Mouse (Mus musculus) layer of hippocampus, adult 9-11 months (tissue): Measurements from ENCODE around the gene Gm20388.

Experiments used
- DNase-seq: peaks from one replicate; pipeline ENCODE4 v3.0.0; 2022

The Gm20388 gene

GRCm38 (mm10) chr8:120940287-120940686, 1029.6 kb downstream of the Gm20388 start:
- no peak for DNase-seq

- DNase-seq = no peak
Observed at GRCm38 (mm10) chr8:120947240-120947639, 1036.6 kb downstream of the Gm20388 start.

GRCm38 (mm10) chr8:120948050-120948595, 1037.5 kb downstream of the Gm20388 start:
- DNase-seq = no peak

- DNase-seq = no peak
Observed at GRCm38 (mm10) chr8:120948620-120949491, 1038.2 kb downstream of the Gm20388 start.

GRCm38 (mm10) chr8:120950674-120951218, 1040.1 kb downstream of the Gm20388 start:
- no peak for DNase-seq

- no peak for DNase-seq
Observed at GRCm38 (mm10) chr8:120959470-120959891, 1048.8 kb downstream of the Gm20388 start.

- no peak for DNase-seq
Observed at GRCm38 (mm10) chr8:120962606-120963380, 1052.2 kb downstream of the Gm20388 start.

GRCm38 (mm10) chr8:120966557-120966956, 1055.9 kb downstream of the Gm20388 start:
- DNase-seq = no peak

- DNase-seq = no peak
Observed at GRCm38 (mm10) chr8:120968308-120968707, 1057.7 kb downstream of the Gm20388 start.

- no peak for DNase-seq
Observed at GRCm38 (mm10) chr8:120970346-120970745, 1059.7 kb downstream of the Gm20388 start.

GRCm38 (mm10) chr8:120971691-120972469, 1061.2 kb downstream of the Gm20388 start:
- no peak for DNase-seq

GRCm38 (mm10) chr8:120973046-120973445, 1062.4 kb downstream of the Gm20388 start:
- no peak for DNase-seq

GRCm38 (mm10) chr8:120977131-120977530, 1066.5 kb downstream of the Gm20388 start:
- DNase-seq = no peak

- no peak for DNase-seq
Observed at GRCm38 (mm10) chr8:120979210-120979609, 1068.6 kb downstream of the Gm20388 start.

- DNase-seq = no peak
Observed at GRCm38 (mm10) chr8:120980948-120981347, 1070.3 kb downstream of the Gm20388 start.

- no peak for DNase-seq
Observed at GRCm38 (mm10) chr8:120984888-120985287, 1074.2 kb downstream of the Gm20388 start.

- DNase-seq = no peak
Observed at GRCm38 (mm10) chr8:120986022-120986421, 1075.4 kb downstream of the Gm20388 start.

- DNase-seq = no peak
Observed at GRCm38 (mm10) chr8:120993738-120994137, 1083.1 kb downstream of the Gm20388 start.

GRCm38 (mm10) chr8:120995424-120995823, 1084.8 kb downstream of the Gm20388 start:
- DNase-seq = no peak

- DNase-seq = no peak
Observed at GRCm38 (mm10) chr8:120996905-120997581, 1086.4 kb downstream of the Gm20388 start.

- no peak for DNase-seq
Observed at GRCm38 (mm10) chr8:120997926-120998325, 1087.3 kb downstream of the Gm20388 start.

- DNase-seq = no peak
Observed at GRCm38 (mm10) chr8:120998966-120999365, 1088.3 kb downstream of the Gm20388 start.
